In the genomic region with DNA sequence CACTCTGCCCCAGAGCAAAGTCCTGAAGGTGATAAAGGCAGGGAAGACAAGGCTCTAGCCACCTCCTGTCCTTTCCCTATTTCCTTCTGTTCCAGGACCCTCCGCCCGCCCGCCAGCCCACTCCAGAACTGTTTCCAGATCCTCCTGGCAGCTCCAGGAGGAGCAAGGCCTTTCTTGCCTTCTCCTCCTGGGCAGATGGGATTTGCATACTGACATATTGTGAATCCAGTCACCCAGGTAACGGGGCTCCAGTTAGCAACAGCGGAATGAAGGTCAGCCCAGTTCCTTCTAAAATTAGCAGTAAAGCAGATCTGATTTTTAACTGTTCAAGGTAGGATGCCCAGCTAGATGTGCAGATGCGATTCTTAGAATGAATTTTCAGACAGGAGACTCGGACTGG, we compare ENCODE assay signal across 14 mouse cellular contexts.
DNase-seq lines count a peak whose midpoint lies in the region; ATAC-seq and TF ChIP-seq lines count a peak whose summit lies in the region.
"Had no signal": no experiment of that assay in that cellular context is flagged by ENCODE, and none has a peak within 500 bp of the region (broad histone marks: within the 10 kb centered on the region; RNA-seq: fewer than 3 reads in every experiment).

No protein-coding gene starts in this region.

- no peaks in the 10 kb centered on the region for H3K27me3 ChIP-seq in hindbrain, postnatal 0 days (ENCODE audit: insufficient read depth, low read length)
- no peaks in the 10 kb centered on the region for H3K27me3 ChIP-seq in hindbrain, embryonic 14.5 days (ENCODE audit: control insufficient read depth, insufficient read depth, low read length)
- no peaks in the 10 kb centered on the region for H3K27me3 ChIP-seq in E14TG2a.4 (ENCODE audit: insufficient read depth, low read length)
- no peaks in the 10 kb centered on the region for H3K27me3 ChIP-seq in liver, embryonic 12.5 days (replicated peaks)
- H3K27me3 ChIP-seq: heart, embryonic 15.5 days; megakaryocyte, embryonic 14.5 days; neural tube, embryonic 13.5 days; Patski had no signal

- H3K9ac ChIP-seq in hindbrain, postnatal 0 days (replicated peaks; ENCODE audit: low read length) = no peak overlapping the region
- no peak overlapping the region for H3K9ac ChIP-seq in hindbrain, embryonic 14.5 days
- H3K9ac ChIP-seq in liver, embryonic 12.5 days = no peak overlapping the region
- H3K9ac ChIP-seq: heart, embryonic 15.5 days; neural tube, embryonic 13.5 days had no signal

- DNase-seq in adrenal gland, postnatal 10 days = peak; percentile 34
- DNase-seq in adrenal gland, adult 18-20 months (ENCODE audit: low spot score in 2 of 2) = no peak
- DNase-seq in hindbrain, postnatal 0 days (ENCODE audit: low spot score) = peak; percentile 61
- no peak for DNase-seq in hindbrain, embryonic 14.5 days (ENCODE audit: low spot score)
- peak; percentile 64 to 72 for DNase-seq in cerebellum, postnatal 14 days
- DNase-seq in gastrocnemius, postnatal 14 days = no peak
- DNase-seq: kidney, adult 11 months; thymus, postnatal 36 days had no signal

- no peak for TF ChIP-seq CTCF in hindbrain, postnatal 0 days (IDR thresholded peaks at IDR 0.05; ENCODE audit: low read depth)
- TF ChIP-seq CTCF in E14TG2a.4 (conservative IDR thresholded peaks at IDR 0.05; ENCODE audit: low read length) = no peak

- peak overlapping the region; percentile 23; the same call in 1 of the 2 replicates for H3K27ac ChIP-seq in hindbrain, postnatal 0 days
- no peak overlapping the region for H3K27ac ChIP-seq in hindbrain, embryonic 14.5 days
- H3K27ac ChIP-seq in liver, embryonic 12.5 days = no peak overlapping the region
- H3K27ac ChIP-seq: neural tube, embryonic 13.5 days had no signal

- H3K36me3 ChIP-seq in hindbrain, postnatal 0 days (ENCODE audit: insufficient read depth, low read length) = no peaks in the 10 kb centered on the region
- H3K36me3 ChIP-seq in hindbrain, embryonic 14.5 days (replicated peaks; ENCODE audit: control insufficient read depth, insufficient read depth) = no peaks in the 10 kb centered on the region
- peaks cover 17% of the 10 kb centered on the region; the same call in 1 of the 2 replicates for H3K36me3 ChIP-seq in E14TG2a.4 (ENCODE audit: insufficient read depth, low read length)
- no peaks in the 10 kb centered on the region for H3K36me3 ChIP-seq in liver, embryonic 12.5 days
- H3K36me3 ChIP-seq: heart, embryonic 15.5 days; neural tube, embryonic 13.5 days had no signal

- 44% methylated on average over 7 of the region's 7 CpGs for WGBS in hindbrain, postnatal 0 days
- 54% methylated on average over 7 of the region's 7 CpGs for WGBS in hindbrain, embryonic 14.5 days
- WGBS in liver, embryonic 12.5 days (ENCODE audit: insufficient replicate concordance) = 82% methylated on average over 7 of the region's 7 CpGs

- no peak overlapping the region for H3K4me2 ChIP-seq in hindbrain, postnatal 0 days (ENCODE audit: low read depth, low read length)
- no peak overlapping the region for H3K4me2 ChIP-seq in hindbrain, embryonic 14.5 days (replicated peaks)
- H3K4me2 ChIP-seq in liver, embryonic 12.5 days = no peak overlapping the region
- H3K4me2 ChIP-seq: heart, embryonic 15.5 days; neural tube, embryonic 13.5 days had no signal

- peaks cover 15% of the 10 kb centered on the region; the same call in 1 of the 2 replicates for H3K4me1 ChIP-seq in hindbrain, postnatal 0 days (ENCODE audit: insufficient read depth, low read length)
- peaks cover 11% of the 10 kb centered on the region for H3K4me1 ChIP-seq in hindbrain, embryonic 14.5 days (replicated peaks; ENCODE audit: control insufficient read depth, insufficient read depth, low read length)
- H3K4me1 ChIP-seq in E14TG2a.4 (replicated peaks; ENCODE audit: low read depth, low read length) = peaks cover 98% of the 10 kb centered on the region
- H3K4me1 ChIP-seq in liver, embryonic 12.5 days = peaks cover 10% of the 10 kb centered on the region; the same call in 1 of the 2 replicates

- H3K4me3 ChIP-seq in hindbrain, postnatal 0 days (ENCODE audit: low read length) = no peak overlapping the region
- no peak overlapping the region for H3K4me3 ChIP-seq in hindbrain, embryonic 14.5 days (replicated peaks; ENCODE audit: low read length)
- peak overlapping the region; percentile 69 for H3K4me3 ChIP-seq in E14TG2a.4 (replicated peaks; ENCODE audit: low read length)
- no peak overlapping the region for H3K4me3 ChIP-seq in liver, embryonic 12.5 days
- H3K4me3 ChIP-seq: heart, embryonic 15.5 days; megakaryocyte, embryonic 14.5 days; neural tube, embryonic 13.5 days had no signal

- no peaks in the 10 kb centered on the region for H3K9me3 ChIP-seq in hindbrain, postnatal 0 days (ENCODE audit: low read length)
- H3K9me3 ChIP-seq in hindbrain, embryonic 14.5 days (ENCODE audit: control insufficient read depth, low read length) = no peaks in the 10 kb centered on the region
- no peaks in the 10 kb centered on the region for H3K9me3 ChIP-seq in E14TG2a.4 (ENCODE audit: low read length)
- no peaks in the 10 kb centered on the region for H3K9me3 ChIP-seq in liver, embryonic 12.5 days (replicated peaks)
- H3K9me3 ChIP-seq: heart, embryonic 15.5 days; megakaryocyte, embryonic 14.5 days; neural tube, embryonic 13.5 days had no signal

- intact Hi-C loops in gastrocnemius, postnatal 14 days (cut with DNase I; ENCODE audit: low total_unique reads) = no loop called here

- ATAC-seq in hindbrain, postnatal 0 days = 0 out of 2 replicates have a peak, but pooled peaks have one; percentile 32
- ATAC-seq in hindbrain, embryonic 14.5 days (ENCODE audit: low FRiP score) = no peak
- no peak for ATAC-seq in liver, embryonic 12.5 days
- ATAC-seq: Patski had no signal

Comparison
In these comparisons a context has a peak if more than half of its experiments do, and no peak if none do; other contexts are left out.
1. DNase-seq: peak in adrenal gland, postnatal 10 days (single experiment), hindbrain, postnatal 0 days (single experiment) and cerebellum, postnatal 14 days (2 of 2); none in adrenal gland, adult 18-20 months (0 of 2), hindbrain, embryonic 14.5 days (single experiment) and gastrocnemius, postnatal 14 days (single experiment).